Mouse (Mus musculus) midbrain, embryonic 12.5 days (tissue): Measurements from ENCODE around the gene Tmem119. TPM values are rescaled to one million over a fixed set of nuclear protein-coding genes. Genes with fewer than 3 reads are reported as not detected.

Source experiments
- ATAC-seq: fragments of 200-750 bp; cut with Nextera tagmentation; 2 replicates; pipeline ENCODE4 v1.8.0; 2017; ENCODE audit warnings: low read depth, moderate TSS enrichment, moderate library complexity; ENCODE audit not compliant: low FRiP score
- H3K27ac ChIP-seq: fragments of 300-500 bp; sonication (generic); replicated peaks from 2 replicates; pipeline ENCODE4 v1.5.1; 2016; ENCODE audit warnings: mild to moderate bottlenecking
- H3K27me3 ChIP-seq: fragments of 300-500 bp; sonication (generic); 2 replicates; pipeline ENCODE4 v1.6.1; 2016; ENCODE audit warnings: mild to moderate bottlenecking
- H3K36me3 ChIP-seq: fragments of 300-500 bp; sonication (generic); 2 replicates; pipeline ENCODE4 v1.6.1; 2016
- H3K4me1 ChIP-seq: fragments of 300-500 bp; sonication (generic); 2 replicates; pipeline ENCODE4 v1.6.1; 2016
- H3K4me2 ChIP-seq: fragments of 300-500 bp; sonication (generic); replicated peaks from 2 replicates; pipeline ENCODE4 v1.6.1; 2016; ENCODE audit warnings: mild to moderate bottlenecking, moderate library complexity
- H3K4me3 ChIP-seq: fragments of 300-500 bp; sonication (generic); 2 replicates; pipeline ENCODE4 v1.5.1; 2016; ENCODE audit warnings: mild to moderate bottlenecking
- H3K9ac ChIP-seq: fragments of 300-500 bp; sonication (generic); replicated peaks from 2 replicates; pipeline ENCODE4 v1.6.1; 2016; ENCODE audit warnings: mild to moderate bottlenecking, moderate library complexity
- H3K9me3 ChIP-seq: fragments of 300-500 bp; sonication (generic); 2 replicates; pipeline ENCODE4 v1.6.1; 2016; ENCODE audit warnings: mild to moderate bottlenecking
- WGBS: fragments of 180-500 bp; shearing (Covaris S2); methylation state at CpG from one replicate; pipeline ENCODE4 v1.1.7; 2016; 5-methylcytosine and 5-hydroxymethylcytosine counted together
- polyA plus RNA-seq: library from polyadenylated mRNA; unstranded; fragments of >200 nt; fragmentation: Nextera tagmentation; extraction: Ambion mirVana; gene quantifications from 2 replicates; pipeline ENCODE4 v1.2.1, GENCODE M21; 2016

Gene Tmem119
- polyA plus RNA-seq: 19.1 and 26.4 TPM in 2 replicates

- ATAC-seq: peak; percentile 79
- no peaks in the 10 kb centered on the region for H3K36me3 ChIP-seq
- no peaks in the 10 kb centered on the region for H3K9me3 ChIP-seq
- peak within 1 kb of the TSS; percentile 21; the same call in 1 of the 2 replicates for H3K9ac ChIP-seq
- H3K27ac ChIP-seq: peak within 1 kb of the TSS; percentile 52
- H3K4me2 ChIP-seq: peak within 1 kb of the TSS; percentile 26
- under 1% methylated on average over 11 of the region's 11 CpGs for WGBS
- H3K4me3 ChIP-seq: 0 out of 2 replicates have a peak within 1 kb of the TSS, but pooled peaks have one; percentile 9
- H3K27me3 ChIP-seq: peaks cover 36% of the 10 kb centered on the region
- H3K4me1 ChIP-seq: peaks cover 23% of the 10 kb centered on the region
These were observed at the start of gene Tmem119 for GRCm38 (mm10) chr5:113800280-113800679. TSS of gene Tmem119 (minus strand) at chr5:113800516.

DNA sequence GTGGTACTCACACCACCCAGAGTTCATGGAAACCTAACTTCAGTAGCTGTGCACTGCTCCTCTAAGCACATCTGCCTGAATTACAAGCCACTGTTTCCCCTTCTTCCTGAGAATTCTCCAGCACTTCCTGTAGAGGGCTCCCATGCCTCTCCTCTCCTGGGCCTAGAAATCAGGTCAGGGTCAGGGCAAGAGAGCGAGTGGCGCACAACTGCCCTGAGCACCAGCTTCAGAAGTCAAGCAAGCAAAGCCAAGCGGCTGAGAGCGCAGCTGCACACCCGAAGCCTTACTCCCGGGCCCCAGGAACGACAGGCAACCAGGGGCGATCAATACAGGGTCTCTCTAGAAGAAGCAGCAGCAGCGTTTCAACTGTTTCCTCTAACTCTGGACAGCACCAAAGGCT lies 47.3 kb upstream of the Tmem119 start:
- Histone ChIP-seq H3K9me3 (no peaks in the 10 kb centered on the region), H3K27ac (no peak overlapping the region), H3K4me3 (no peak overlapping the region), H3K4me1 (no peaks in the 10 kb centered on the region), H3K36me3 (peaks cover 93% of the 10 kb centered on the region), H3K4me2 (no peak overlapping the region), H3K9ac (no peak overlapping the region), H3K27me3 (no peaks in the 10 kb centered on the region)
- no peak for ATAC-seq
- WGBS: 88% methylated on average over 9 of the region's 9 CpGs

DNA sequence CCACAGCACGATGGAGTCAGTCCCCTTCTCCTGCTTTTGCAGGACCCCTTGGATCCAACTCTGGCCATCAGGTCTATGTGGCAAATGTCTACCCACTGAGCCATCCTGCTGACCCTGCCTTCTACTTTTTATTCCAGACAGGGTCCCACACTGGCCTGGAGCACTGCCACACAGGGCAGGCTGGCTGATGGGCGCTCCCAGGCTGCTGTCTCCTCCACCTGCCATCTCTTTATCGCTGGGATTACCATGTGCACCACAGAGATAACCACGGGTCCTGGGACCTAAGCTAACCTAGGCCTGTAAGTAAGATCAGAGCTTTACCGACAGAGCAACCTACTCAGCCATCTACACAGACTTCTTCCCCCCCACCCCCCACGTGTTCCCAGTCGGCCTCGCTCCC lies 46.3 kb upstream of the Tmem119 start:
- 89% methylated on average over 8 of the region's 8 CpGs for WGBS

DNA sequence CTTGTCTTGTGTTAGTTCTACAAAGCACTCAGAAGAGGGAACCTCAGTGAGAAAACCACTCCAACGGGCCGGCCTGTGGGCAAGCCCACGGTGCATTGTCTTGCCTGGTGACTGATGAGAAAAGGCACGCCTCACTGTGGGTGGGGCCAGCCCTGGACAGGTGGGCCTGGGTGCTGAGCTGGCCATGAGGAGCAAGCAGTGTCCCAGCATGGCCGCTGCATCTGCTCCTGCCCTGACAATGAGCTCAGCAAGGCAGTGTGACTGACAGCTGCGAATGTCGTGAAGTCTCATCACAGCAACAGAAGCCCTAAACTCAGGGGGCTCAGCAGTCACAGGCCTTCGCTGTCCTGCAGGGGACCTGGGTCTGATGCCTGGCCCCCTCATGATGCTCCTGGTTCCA lies 45.3 kb upstream of the Tmem119 start:
- WGBS: 89% methylated on average over 8 of the region's 8 CpGs
- no peak for ATAC-seq

More for the DNA sequence above, 46.3 kb upstream of the Tmem119 start:
- peaks cover 95% of the 10 kb centered on the region for H3K36me3 ChIP-seq
- no peaks in the 10 kb centered on the region for H3K4me1 ChIP-seq
- H3K27ac ChIP-seq: no peak overlapping the region
- ATAC-seq: no peak
- H3K4me3 ChIP-seq: no peak overlapping the region
- no peak overlapping the region for H3K9ac ChIP-seq
- H3K4me2 ChIP-seq: no peak overlapping the region
- H3K27me3 ChIP-seq: no peaks in the 10 kb centered on the region
- H3K9me3 ChIP-seq: no peaks in the 10 kb centered on the region

GRCm38 (mm10) chr5:113844721-113845120 lies 44.4 kb upstream of the Tmem119 start:
- ATAC-seq: no peak
- H3K9me3 ChIP-seq: no peaks in the 10 kb centered on the region
- no peak overlapping the region for H3K9ac ChIP-seq
- H3K4me3 ChIP-seq: no peak overlapping the region
- H3K36me3 ChIP-seq: peaks cover 80% of the 10 kb centered on the region
- no peaks in the 10 kb centered on the region for H3K4me1 ChIP-seq
- no peak overlapping the region for H3K4me2 ChIP-seq
- no peaks in the 10 kb centered on the region for H3K27me3 ChIP-seq
- 70% methylated on average over 7 of the region's 7 CpGs for WGBS
- H3K27ac ChIP-seq: no peak overlapping the region

More for the DNA sequence above, 45.3 kb upstream of the Tmem119 start:
- no peak overlapping the region for H3K4me2 ChIP-seq
- H3K27me3 ChIP-seq: no peaks in the 10 kb centered on the region
- H3K4me3 ChIP-seq: no peak overlapping the region
- no peak overlapping the region for H3K27ac ChIP-seq
- no peaks in the 10 kb centered on the region for H3K9me3 ChIP-seq
- no peak overlapping the region for H3K9ac ChIP-seq
- no peaks in the 10 kb centered on the region for H3K4me1 ChIP-seq
- peaks cover 89% of the 10 kb centered on the region for H3K36me3 ChIP-seq

- 88% methylated on average over 15 of the region's 15 CpGs for WGBS
- Histone ChIP-seq H3K27ac (no peak overlapping the region), H3K27me3 (no peaks in the 10 kb centered on the region), H3K4me1 (no peaks in the 10 kb centered on the region), H3K9me3 (no peaks in the 10 kb centered on the region), H3K9ac (no peak overlapping the region), H3K36me3 (peaks cover 74% of the 10 kb centered on the region), H3K4me2 (no peak overlapping the region), H3K4me3 (no peak overlapping the region)
- no peak for ATAC-seq
These were observed 43.8 kb upstream of the Tmem119 start for GRCm38 (mm10) chr5:113844106-113844505.

GRCm38 (mm10) chr5:113842906-113843305 lies 42.6 kb upstream of the Tmem119 start:
- WGBS: 91% methylated on average over 9 of the region's 9 CpGs
- H3K27me3 ChIP-seq: no peaks in the 10 kb centered on the region
- no peaks in the 10 kb centered on the region for H3K4me1 ChIP-seq
- peaks cover 63% of the 10 kb centered on the region for H3K36me3 ChIP-seq
- H3K4me3 ChIP-seq: no peak overlapping the region
- no peak overlapping the region for H3K4me2 ChIP-seq
- no peaks in the 10 kb centered on the region for H3K9me3 ChIP-seq
- H3K27ac ChIP-seq: no peak overlapping the region
- H3K9ac ChIP-seq: no peak overlapping the region
- ATAC-seq: no peak

DNA sequence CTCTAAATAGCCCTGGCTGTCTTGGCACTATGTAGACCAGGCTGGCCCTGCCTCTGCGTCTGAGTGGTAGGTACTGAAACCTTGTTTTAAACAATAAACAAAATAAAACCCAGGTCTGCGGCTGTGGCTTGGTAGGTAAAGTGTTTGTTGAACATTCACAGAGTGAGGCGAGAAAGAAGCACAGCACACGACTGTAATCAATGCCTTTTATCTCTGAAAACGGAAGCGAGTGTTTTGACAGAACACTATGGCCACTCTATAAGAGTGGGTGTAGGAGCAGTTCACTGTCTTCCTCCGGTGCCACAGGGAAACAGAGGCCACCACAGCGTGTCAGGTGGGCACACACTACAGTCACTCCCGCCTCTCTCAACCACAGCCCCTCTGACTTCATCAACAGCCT lies 41.9 kb upstream of the Tmem119 start:
- H3K4me2 ChIP-seq: no peak overlapping the region
- H3K9ac ChIP-seq: no peak overlapping the region
- H3K27me3 ChIP-seq: no peaks in the 10 kb centered on the region
- no peak for ATAC-seq
- no peak overlapping the region for H3K4me3 ChIP-seq
- WGBS: 95% methylated on average over 9 of the region's 9 CpGs
- peaks cover 56% of the 10 kb centered on the region for H3K36me3 ChIP-seq
- no peak overlapping the region for H3K27ac ChIP-seq
- H3K4me1 ChIP-seq: no peaks in the 10 kb centered on the region
- H3K9me3 ChIP-seq: no peaks in the 10 kb centered on the region

GRCm38 (mm10) chr5:113841243-113842225 lies 41.2 kb upstream of the Tmem119 start:
- Histone ChIP-seq H3K4me1 (no peaks in the 10 kb centered on the region), H3K4me3 (no peak overlapping the region), H3K9ac (no peak overlapping the region), H3K27me3 (no peaks in the 10 kb centered on the region), H3K27ac (no peak overlapping the region), H3K9me3 (no peaks in the 10 kb centered on the region), H3K36me3 (peaks cover 49% of the 10 kb centered on the region), H3K4me2 (no peak overlapping the region)
- WGBS: 88% methylated on average over 23 of the region's 23 CpGs
- ATAC-seq: no peak

DNA sequence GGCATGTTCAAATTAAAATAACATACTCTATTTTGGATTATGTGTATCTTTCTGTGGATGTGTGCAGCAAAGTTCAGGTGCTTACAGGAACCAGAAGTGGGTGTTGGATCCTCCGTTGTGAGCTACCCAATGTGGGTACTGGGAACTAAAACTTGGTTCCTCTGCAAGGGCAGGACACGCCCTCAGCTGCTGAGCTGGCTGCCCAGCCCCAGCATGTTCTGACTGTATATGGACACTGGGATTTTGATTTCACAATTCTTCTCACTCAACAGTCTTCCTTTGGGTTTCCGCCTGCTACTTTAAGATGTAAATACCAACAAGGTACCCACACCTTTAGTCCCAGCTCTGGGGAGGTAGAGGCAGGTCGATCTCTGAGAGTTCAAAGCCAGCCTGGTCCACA lies 40.1 kb upstream of the Tmem119 start:
- Histone ChIP-seq H3K4me3 (no peak overlapping the region), H3K27me3 (no peaks in the 10 kb centered on the region), H3K4me1 (no peaks in the 10 kb centered on the region), H3K9ac (no peak overlapping the region), H3K4me2 (no peak overlapping the region), H3K9me3 (no peaks in the 10 kb centered on the region), H3K36me3 (peaks cover 38% of the 10 kb centered on the region), H3K27ac (no peak overlapping the region)
- no peak for ATAC-seq
- 95% methylated on average over 4 of the region's 4 CpGs for WGBS

- no peak for ATAC-seq
- Histone ChIP-seq H3K4me2 (no peak overlapping the region), H3K27ac (no peak overlapping the region), H3K4me1 (no peaks in the 10 kb centered on the region), H3K27me3 (no peaks in the 10 kb centered on the region), H3K36me3 (peaks cover 5% of the 10 kb centered on the region), H3K9ac (no peak overlapping the region), H3K4me3 (no peak overlapping the region), H3K9me3 (no peaks in the 10 kb centered on the region)
- 89% methylated on average over 10 of the region's 10 CpGs for WGBS
These were observed 36.6 kb upstream of the Tmem119 start for GRCm38 (mm10) chr5:113836961-113837360.

DNA sequence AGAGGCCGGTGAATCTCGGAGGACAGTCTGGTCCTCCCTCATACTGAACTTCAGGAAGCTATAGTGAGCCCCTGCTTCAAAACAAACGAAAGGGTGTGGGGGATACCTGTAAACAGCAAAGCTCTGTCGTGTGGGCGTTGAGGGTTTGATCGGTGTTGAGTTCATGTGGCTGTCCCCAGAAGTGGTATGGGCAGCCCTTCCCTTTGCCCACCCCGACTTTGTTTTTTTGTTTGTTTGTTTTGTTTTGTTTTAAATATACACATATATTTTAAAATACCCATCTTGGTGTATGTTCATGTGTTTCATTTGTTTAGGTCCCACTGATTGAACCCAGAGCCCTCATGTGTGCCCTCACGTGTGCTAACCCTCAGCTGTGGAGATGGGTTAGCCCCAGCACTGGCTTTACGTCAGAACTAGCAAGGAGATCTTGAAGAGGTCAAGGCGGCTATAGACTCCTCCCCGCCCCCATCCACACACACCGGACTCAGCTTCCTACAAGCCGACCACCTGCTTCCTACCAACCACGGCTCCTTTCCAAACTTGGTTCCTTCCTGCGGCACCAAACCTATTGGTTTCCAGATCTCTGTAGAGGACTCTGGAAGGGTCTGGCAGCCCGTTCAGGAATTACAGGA lies 33.1 kb upstream of the Tmem119 start:
- no peak overlapping the region for H3K4me3 ChIP-seq
- no peaks in the 10 kb centered on the region for H3K9me3 ChIP-seq
- H3K9ac ChIP-seq: no peak overlapping the region
- ATAC-seq: no peak
- WGBS: 71% methylated on average over 16 of the region's 16 CpGs
- H3K36me3 ChIP-seq: no peaks in the 10 kb centered on the region
- H3K4me2 ChIP-seq: no peak overlapping the region
- H3K4me1 ChIP-seq: no peaks in the 10 kb centered on the region
- H3K27me3 ChIP-seq: no peaks in the 10 kb centered on the region
- no peak overlapping the region for H3K27ac ChIP-seq
